Mouse (Mus musculus): Measurements from ENCODE around the gene Plekhh2. TPM values are rescaled to one million over a fixed set of nuclear protein-coding genes. Genes with fewer than 3 reads are reported as not detected.

Gene Plekhh2
- polyA plus RNA-seq, 1 experiment from 2014 or later = 0.31 TPM

DNA sequence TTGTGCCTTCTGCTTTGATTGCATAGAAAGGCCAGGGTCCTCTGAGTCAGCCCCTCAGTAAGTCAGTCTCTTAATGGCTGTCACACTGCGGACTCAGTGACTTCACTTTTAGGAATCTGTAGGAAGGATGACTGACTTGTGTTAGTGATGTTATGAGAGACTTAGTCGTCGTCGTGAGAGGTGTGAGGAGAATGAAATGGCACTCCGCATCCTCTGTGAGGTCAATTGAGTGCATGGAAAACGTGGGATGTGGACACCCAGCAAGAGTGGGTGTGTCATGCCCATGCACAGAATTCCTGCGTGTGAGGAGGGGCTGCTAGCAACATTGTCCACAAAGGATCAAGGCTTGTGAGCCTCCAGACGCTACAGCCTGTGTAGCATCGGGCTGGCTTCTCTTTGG, 116.9 kb downstream of the Plekhh2 start:
- TF ChIP-seq CTCF (IDR thresholded peaks at IDR 0.05; ENCODE audit: low read depth) (no peak), EP300 (IDR thresholded peaks at IDR 0.05; ENCODE audit: low read depth) (no peak)
- 78% methylated on average over 9 of the region's 9 CpGs for WGBS (ENCODE audit: insufficient replicate concordance)
- H3K9ac ChIP-seq (replicated peaks) = no peak overlapping the region
- H3K27me3 ChIP-seq (ENCODE audit: insufficient read depth, low read length) = no peaks in the 10 kb centered on the region
- H3K27ac ChIP-seq (ENCODE audit: low read depth) = no peak overlapping the region
- H3K36me3 ChIP-seq (replicated peaks; ENCODE audit: insufficient read depth, low read length) = no peaks in the 10 kb centered on the region
- H3K9me3 ChIP-seq (ENCODE audit: low read length) = no peaks in the 10 kb centered on the region; the same call in 1 of the 2 replicates
- DNase-seq (no peak), ATAC-seq (no peak)
- H3K4me2 ChIP-seq (ENCODE audit: low read depth, low read length) = no peak overlapping the region
- no peak overlapping the region for H3K4me3 ChIP-seq (ENCODE audit: low read depth, low read length)
- H3K4me1 ChIP-seq (ENCODE audit: insufficient read depth) = 0 out of 2 replicates have a peak, but pooled peaks cover 4% of the 10 kb centered on the region

DNA sequence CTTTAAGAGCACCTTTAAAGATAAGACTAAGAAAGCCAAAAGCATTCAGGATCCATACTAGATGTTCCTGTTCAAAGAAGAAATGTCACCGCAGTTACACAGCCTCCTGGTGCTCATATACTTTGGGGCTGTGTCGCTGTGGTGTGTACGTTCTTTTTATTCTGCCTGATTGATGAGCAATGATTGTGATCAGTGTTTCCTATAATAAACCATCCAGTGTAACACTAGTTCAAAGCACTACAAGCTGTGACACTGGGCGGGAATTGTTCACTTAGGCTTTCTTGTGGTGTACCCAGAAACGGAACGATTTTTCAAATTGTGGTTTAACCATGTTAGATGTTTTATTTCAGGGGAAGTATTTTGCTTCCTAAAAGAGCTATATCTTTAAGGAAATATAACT, 120.1 kb downstream of the Plekhh2 start:
- H3K9me3 ChIP-seq (ENCODE audit: low read length) = no peaks in the 10 kb centered on the region
- H3K4me2 ChIP-seq (ENCODE audit: low read depth, low read length) = no peak overlapping the region
- H3K4me1 ChIP-seq (ENCODE audit: insufficient read depth) = 0 out of 2 replicates have a peak, but pooled peaks cover 2% of the 10 kb centered on the region
- no peaks in the 10 kb centered on the region for H3K27me3 ChIP-seq (ENCODE audit: insufficient read depth, low read length)
- H3K27ac ChIP-seq (ENCODE audit: low read depth) = no peak overlapping the region
- TF ChIP-seq CTCF (IDR thresholded peaks at IDR 0.05; ENCODE audit: low read depth) (no peak), EP300 (IDR thresholded peaks at IDR 0.05; ENCODE audit: low read depth) (no peak)
- H3K36me3 ChIP-seq (replicated peaks; ENCODE audit: insufficient read depth, low read length) = no peaks in the 10 kb centered on the region
- DNase-seq (no peak), ATAC-seq (no peak)
- no peak overlapping the region for H3K9ac ChIP-seq (replicated peaks)
- no peak overlapping the region for H3K4me3 ChIP-seq (ENCODE audit: low read depth, low read length)
- 71% methylated on average over 6 of the region's 6 CpGs for WGBS (ENCODE audit: insufficient replicate concordance)

DNA sequence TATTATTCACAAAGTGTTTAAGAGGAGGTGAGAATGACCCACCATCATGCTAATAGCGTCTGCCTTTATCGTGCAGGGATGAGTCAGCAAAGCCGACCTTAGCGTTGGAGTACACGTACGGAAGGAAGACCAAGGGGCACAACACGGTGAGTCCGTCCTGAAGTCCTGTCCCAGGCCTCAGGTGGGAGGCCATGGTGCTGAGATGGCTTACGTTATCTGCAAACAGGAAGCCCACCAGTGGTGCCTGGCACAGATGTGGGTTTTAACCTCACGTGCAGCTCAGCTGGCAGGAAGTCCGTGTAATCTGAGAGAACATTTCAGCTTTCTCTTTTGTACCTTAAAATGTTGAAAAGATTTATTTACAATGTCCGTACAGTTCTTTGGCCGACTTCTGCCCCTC, 121.7 kb downstream of the Plekhh2 start:
- ATAC-seq = no peak
- Histone ChIP-seq H3K4me3 (ENCODE audit: low read depth, low read length) (no peak overlapping the region), H3K36me3 (replicated peaks; ENCODE audit: insufficient read depth, low read length) (no peaks in the 10 kb centered on the region), H3K27ac (ENCODE audit: low read depth) (peak overlapping the region; percentile 16; the same call in 1 of the 2 replicates), H3K4me1 (ENCODE audit: insufficient read depth) (no peaks in the 10 kb centered on the region), H3K9ac (replicated peaks) (no peak overlapping the region), H3K9me3 (ENCODE audit: low read length) (no peaks in the 10 kb centered on the region), H3K27me3 (ENCODE audit: insufficient read depth, low read length) (no peaks in the 10 kb centered on the region), H3K4me2 (ENCODE audit: low read depth, low read length) (peak overlapping the region; percentile 27; the same call in 1 of the 2 replicates)
- no peak for DNase-seq
- TF ChIP-seq CTCF (IDR thresholded peaks at IDR 0.05; ENCODE audit: low read depth) (no peak), EP300 (IDR thresholded peaks at IDR 0.05; ENCODE audit: low read depth) (no peak)
- WGBS (ENCODE audit: insufficient replicate concordance) = 40% methylated on average over 13 of the region's 13 CpGs

DNA sequence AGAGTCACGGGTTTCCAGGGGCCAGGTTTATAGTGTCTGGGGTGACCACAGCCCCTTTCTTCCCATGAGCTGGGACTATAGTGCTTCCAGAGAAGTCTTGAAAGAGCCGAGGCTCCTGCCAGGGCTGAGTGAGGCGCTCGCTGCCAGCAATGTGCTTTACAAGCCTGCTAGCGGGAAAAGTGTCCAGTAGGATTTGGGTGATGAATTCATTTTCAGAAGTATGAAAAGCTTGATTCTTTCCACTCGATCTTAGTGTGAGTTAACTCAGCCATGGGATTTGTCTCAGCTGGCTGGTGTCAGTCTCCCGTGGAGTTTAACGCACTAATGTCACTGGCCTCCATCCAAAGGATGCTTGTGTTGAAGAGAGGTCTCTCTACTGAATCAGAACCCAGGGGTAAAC, 124.6 kb downstream of the Plekhh2 start:
- H3K9me3 ChIP-seq (ENCODE audit: low read length) = no peaks in the 10 kb centered on the region
- H3K4me2 ChIP-seq (ENCODE audit: low read depth, low read length) = no peak overlapping the region
- ATAC-seq (no peak), DNase-seq (no peak)
- H3K27me3 ChIP-seq (ENCODE audit: insufficient read depth, low read length) = no peaks in the 10 kb centered on the region
- no peak overlapping the region for H3K9ac ChIP-seq (replicated peaks)
- no peaks in the 10 kb centered on the region for H3K4me1 ChIP-seq (ENCODE audit: insufficient read depth)
- no peak overlapping the region for H3K27ac ChIP-seq (ENCODE audit: low read depth)
- no peak overlapping the region for H3K4me3 ChIP-seq (ENCODE audit: low read depth, low read length)
- 78% methylated on average over 8 of the region's 8 CpGs for whole genome bisulfite sequencing (ENCODE audit: insufficient replicate concordance)
- H3K36me3 ChIP-seq (replicated peaks; ENCODE audit: insufficient read depth, low read length) = no peaks in the 10 kb centered on the region
- TF ChIP-seq EP300 (IDR thresholded peaks at IDR 0.05; ENCODE audit: low read depth) (no peak), CTCF (IDR thresholded peaks at IDR 0.05; ENCODE audit: low read depth) (no peak)

DNA sequence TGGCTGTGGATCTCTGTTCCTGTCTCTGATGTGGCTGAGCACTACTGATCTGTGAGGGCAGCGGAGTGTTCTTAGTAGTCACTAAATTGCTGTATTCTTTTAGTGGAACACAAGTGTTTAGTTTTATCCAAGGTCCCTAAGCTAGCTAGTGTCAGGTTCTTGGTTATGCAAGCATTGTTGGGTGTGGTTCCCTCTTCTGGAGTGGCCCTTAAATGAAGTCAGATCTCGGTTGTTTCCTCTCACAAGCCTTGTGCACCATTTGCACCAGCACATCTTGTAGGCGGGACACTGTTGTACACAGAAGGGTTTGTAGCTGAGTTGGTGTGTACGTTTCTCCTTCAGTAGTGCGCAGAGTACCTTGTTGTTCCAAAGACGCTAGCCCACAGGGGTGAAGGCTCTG, 126.3 kb downstream of the Plekhh2 start:
- H3K36me3 ChIP-seq (replicated peaks; ENCODE audit: insufficient read depth, low read length) = no peaks in the 10 kb centered on the region
- ATAC-seq (no peak), DNase-seq (no peak)
- H3K4me2 ChIP-seq (ENCODE audit: low read depth, low read length) = no peak overlapping the region
- TF ChIP-seq EP300 (IDR thresholded peaks at IDR 0.05; ENCODE audit: low read depth) = no peak
- TF ChIP-seq CTCF (IDR thresholded peaks at IDR 0.05; ENCODE audit: low read depth) = no peak
- no peaks in the 10 kb centered on the region for H3K27me3 ChIP-seq (ENCODE audit: insufficient read depth, low read length)
- H3K4me1 ChIP-seq (ENCODE audit: insufficient read depth) = no peaks in the 10 kb centered on the region
- H3K4me3 ChIP-seq (ENCODE audit: low read depth, low read length) = no peak overlapping the region
- 80% methylated on average over 6 of the region's 6 CpGs for WGBS (ENCODE audit: insufficient replicate concordance)
- H3K9me3 ChIP-seq (ENCODE audit: low read length) = no peaks in the 10 kb centered on the region
- H3K27ac ChIP-seq (ENCODE audit: low read depth) = no peak overlapping the region
- H3K9ac ChIP-seq (replicated peaks) = no peak overlapping the region

DNA sequence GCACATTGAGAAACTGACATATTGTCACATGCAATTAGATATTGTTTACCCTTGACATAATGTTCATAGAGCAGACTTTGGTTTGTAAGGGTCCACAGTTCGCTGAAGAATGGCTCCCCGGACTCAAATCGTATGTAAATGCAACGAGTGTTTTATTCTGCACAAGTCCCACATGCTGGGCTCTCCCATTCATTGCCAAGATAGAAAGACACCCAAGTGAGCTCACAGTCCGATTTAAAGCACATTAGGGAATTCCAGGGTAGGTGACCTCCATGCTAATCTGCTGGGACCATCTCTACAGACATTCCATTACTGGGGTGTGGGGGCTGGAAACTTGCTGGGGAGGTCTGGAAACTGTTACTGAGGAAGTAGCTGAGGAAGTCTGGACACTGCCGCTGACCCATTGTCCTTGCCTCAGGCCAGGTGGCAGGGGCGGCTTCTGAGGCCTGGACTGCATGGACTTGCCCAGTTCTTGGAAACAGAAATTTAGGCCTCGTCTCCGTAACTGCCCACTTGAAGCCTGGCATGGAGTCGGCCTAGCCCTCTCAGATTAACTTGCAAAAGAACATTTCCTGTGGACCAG, 128.2 kb downstream of the Plekhh2 start:
- H3K9me3 ChIP-seq (ENCODE audit: low read length) = no peaks in the 10 kb centered on the region
- H3K27ac ChIP-seq (ENCODE audit: low read depth) = no peak overlapping the region
- no peaks in the 10 kb centered on the region for H3K4me1 ChIP-seq (ENCODE audit: insufficient read depth)
- DNase-seq (no peak), ATAC-seq (no peak)
- TF ChIP-seq CTCF (IDR thresholded peaks at IDR 0.05; ENCODE audit: low read depth) (no peak), EP300 (IDR thresholded peaks at IDR 0.05; ENCODE audit: low read depth) (no peak)
- no peaks in the 10 kb centered on the region for H3K36me3 ChIP-seq (replicated peaks; ENCODE audit: insufficient read depth, low read length)
- H3K9ac ChIP-seq (replicated peaks) = no peak overlapping the region
- no peak overlapping the region for H3K4me2 ChIP-seq (ENCODE audit: low read depth, low read length)
- H3K27me3 ChIP-seq (ENCODE audit: insufficient read depth, low read length) = no peaks in the 10 kb centered on the region
- no peak overlapping the region for H3K4me3 ChIP-seq (ENCODE audit: low read depth, low read length)
- 77% methylated on average over 10 of the region's 10 CpGs for WGBS (ENCODE audit: insufficient replicate concordance)
